Mouse (Mus musculus) spleen, adult 18-20 months (tissue): ENCODE measurements around the gene Osm.
A peak's percentile ranks its signal among the peaks of the same experiment; 100 is the strongest.

Source experiments
- DNase-seq, 2 experiments: peaks; one replicate each; pipeline ENCODE4 v3.0.0; 2022; ENCODE audit warnings: mixed read lengths in 2 of 2

The Osm gene

GRCm38 (mm10) chr11:4276411-4276861, 40.2 kb downstream of the Osm start:
- DNase-seq: no peak

DNA sequence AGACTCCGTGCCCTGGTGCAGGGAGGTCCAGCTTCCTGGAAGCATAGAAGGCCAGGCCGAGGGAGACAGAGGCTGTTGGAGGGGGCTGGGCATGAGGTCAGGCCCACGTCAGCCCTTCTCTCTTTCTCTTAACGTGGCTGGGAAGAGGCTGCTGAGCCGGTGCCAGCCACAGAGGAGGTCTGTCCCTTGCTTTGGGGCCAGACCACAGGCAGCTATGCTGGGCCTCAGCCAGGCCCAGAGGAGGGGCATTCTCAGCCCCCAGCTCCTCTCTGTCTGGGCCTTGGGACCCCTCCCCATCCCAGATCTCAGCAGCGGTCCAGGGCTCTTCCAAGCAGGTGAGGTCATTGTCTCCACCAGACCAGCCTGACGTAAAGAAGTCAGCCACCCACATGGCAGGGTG, 43.7 kb downstream of the Osm start:
- no peak for DNase-seq

GRCm38 (mm10) chr11:4281852-4282251, 45.6 kb downstream of the Osm start:
- DNase-seq: no peak

DNA sequence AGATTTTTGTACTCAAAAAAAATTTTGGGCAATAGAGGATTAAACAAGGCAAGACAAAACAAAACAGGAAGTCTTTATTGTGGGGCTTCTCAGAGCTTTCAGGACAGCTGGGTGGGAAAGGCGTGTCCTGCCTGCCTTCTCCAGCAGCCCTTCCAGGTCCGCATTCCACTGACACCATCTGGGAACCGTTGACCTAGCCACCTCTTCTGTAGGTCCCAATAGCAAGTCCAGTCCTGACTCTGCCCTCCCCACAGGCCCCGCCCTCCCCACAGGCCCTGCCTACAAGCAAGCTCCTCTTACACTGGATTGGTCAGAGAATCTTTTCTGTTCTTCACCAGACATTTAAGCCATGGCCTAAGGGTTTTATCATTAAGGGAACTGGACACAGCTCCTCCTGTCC, 47.4 kb downstream of the Osm start:
- DNase-seq: no peak

GRCm38 (mm10) chr11:4289280-4289679, 53.1 kb downstream of the Osm start:
- peak in 1 of 2 experiments; percentile 34 for DNase-seq
